8 mouse cellular contexts compared by ENCODE assay signal in genomic region chr10:17727161-17727925, GRCm38 (mm10). TPM values are rescaled to one million over a fixed set of nuclear protein-coding genes. Genes with fewer than 3 reads are reported as not detected.
DNase-seq lines count a peak whose midpoint lies in the region; ATAC-seq and TF ChIP-seq lines count a peak whose summit lies in the region.

No protein-coding gene starts in this region.

- H3K4me1 ChIP-seq in heart, embryonic 12.5 days (replicated peaks), result peaks cover 26% of the 10 kb centered on the region
- peaks cover 34% of the 10 kb centered on the region for H3K4me1 ChIP-seq in kidney, embryonic 16.5 days (ENCODE audit: insufficient read depth, low read length)
- no peaks in the 10 kb centered on the region; the same call in 1 of the 2 replicates for H3K4me1 ChIP-seq in stomach, postnatal 0 days (replicated peaks; ENCODE audit: control insufficient read depth, insufficient read depth)

- peak; percentile 59 for DNase-seq in Muller cell, postnatal 12 days (ENCODE audit: inconsistent ontology term)
- peak; percentile 58 for DNase-seq in embryo, embryonic 10 days (ENCODE audit: low spot score)
- DNase-seq in lung, postnatal 36 days, result peak; percentile 57
- DNase-seq in stomach, postnatal 0 days (ENCODE audit: low spot score), result peak; percentile 48

- no peaks in the 10 kb centered on the region for H3K9me3 ChIP-seq in heart, embryonic 12.5 days (replicated peaks)
- no peaks in the 10 kb centered on the region for H3K9me3 ChIP-seq in kidney, embryonic 16.5 days (ENCODE audit: low read length)
- H3K9me3 ChIP-seq in stomach, postnatal 0 days (ENCODE audit: control insufficient read depth, low read length), result no peaks in the 10 kb centered on the region

- ATAC-seq in heart, embryonic 12.5 days (ENCODE audit: insufficient number of reproducible peaks, low FRiP score), result no peak
- ATAC-seq in kidney, embryonic 16.5 days (ENCODE audit: low FRiP score, low TSS enrichment), result peak; percentile 13; the same call in 1 of the 2 replicates
- ATAC-seq in stomach, postnatal 0 days (ENCODE audit: low FRiP score, low TSS enrichment), result peak; percentile 7; the same call in 1 of the 2 replicates
- no peak for ATAC-seq in monocyte, adult 5-6 weeks (replicated peaks; ENCODE audit: insufficient number of reproducible peaks, low FRiP score, low TSS enrichment, poor library complexity, severe bottlenecking)

- TF ChIP-seq EP300 in stomach, postnatal 0 days (optimal IDR thresholded peaks at IDR 0.05), result no peak

- H3K27ac ChIP-seq in heart, embryonic 12.5 days (ENCODE audit: poor library complexity, severe bottlenecking), result peak overlapping the region; percentile 57
- peak overlapping the region; percentile 73 for H3K27ac ChIP-seq in kidney, embryonic 16.5 days (ENCODE audit: low read length)
- 0 out of 2 replicates have a peak overlapping the region, but pooled peaks have one; percentile 5 for H3K27ac ChIP-seq in stomach, postnatal 0 days (replicated peaks)

- no peak overlapping the region for H3ac ChIP-seq in C2C12 (ENCODE audit: control insufficient read depth, insufficient read length, low read depth)

- H3K79me3 ChIP-seq in C2C12 (ENCODE audit: low read depth), result peaks cover 32% of the 10 kb centered on the region

- H3K4me2 ChIP-seq in heart, embryonic 12.5 days, result peak overlapping the region; percentile 61
- H3K4me2 ChIP-seq in kidney, embryonic 16.5 days (replicated peaks; ENCODE audit: low read depth, low read length), result peak overlapping the region; percentile 59
- peak overlapping the region; percentile 44 for H3K4me2 ChIP-seq in stomach, postnatal 0 days (replicated peaks; ENCODE audit: low read depth)

- no peak overlapping the region for H3K4me3 ChIP-seq in C2C12 (ENCODE audit: insufficient read depth, poor library complexity, severe bottlenecking)
- peak overlapping the region; percentile 20 for H3K4me3 ChIP-seq in heart, embryonic 12.5 days
- H3K4me3 ChIP-seq in kidney, embryonic 16.5 days (ENCODE audit: low read length), result no peak overlapping the region
- H3K4me3 ChIP-seq in stomach, postnatal 0 days (ENCODE audit: low read depth, low read length), result no peak overlapping the region

- WGBS in heart, embryonic 12.5 days, result 14% methylated on average over 15 of the region's 15 CpGs
- 7% methylated on average over 15 of the region's 15 CpGs for WGBS in kidney, embryonic 16.5 days
- 9% methylated on average over 15 of the region's 15 CpGs for WGBS in stomach, postnatal 0 days

- peak overlapping the region; percentile 54; the same call in 1 of the 2 replicates for H3K9ac ChIP-seq in heart, embryonic 12.5 days
- no peak overlapping the region for H3K9ac ChIP-seq in kidney, embryonic 16.5 days (replicated peaks; ENCODE audit: low read length)
- H3K9ac ChIP-seq in stomach, postnatal 0 days (ENCODE audit: low read length), result no peak overlapping the region

- no peak for TF ChIP-seq CTCF in C2C12 (IDR thresholded peaks at IDR 0.05; ENCODE audit: control insufficient read depth, insufficient read depth, insufficient read length)
- TF ChIP-seq CTCF in stomach, postnatal 0 days (IDR thresholded peaks at IDR 0.05; ENCODE audit: low read depth), result no peak

- no peaks in the 10 kb centered on the region for H3K27me3 ChIP-seq in C2C12 (ENCODE audit: control insufficient read depth, insufficient read depth, insufficient read length)
- H3K27me3 ChIP-seq in heart, embryonic 12.5 days (replicated peaks), result no peaks in the 10 kb centered on the region
- no peaks in the 10 kb centered on the region for H3K27me3 ChIP-seq in kidney, embryonic 16.5 days (ENCODE audit: insufficient read depth, low read length)
- H3K27me3 ChIP-seq in stomach, postnatal 0 days (ENCODE audit: control insufficient read depth, insufficient read depth, low read length), result no peaks in the 10 kb centered on the region

- H3K79me2 ChIP-seq in C2C12 (ENCODE audit: control insufficient read depth, insufficient read depth), result peaks cover 37% of the 10 kb centered on the region

- H3K36me3 ChIP-seq in C2C12 (ENCODE audit: control insufficient read depth, insufficient read depth), result peaks cover 27% of the 10 kb centered on the region
- H3K36me3 ChIP-seq in heart, embryonic 12.5 days, result no peaks in the 10 kb centered on the region; the same call in 1 of the 2 replicates
- 0 out of 2 replicates have a peak, but pooled peaks cover 3% of the 10 kb centered on the region for H3K36me3 ChIP-seq in kidney, embryonic 16.5 days (ENCODE audit: insufficient read depth, low read length)
- no peaks in the 10 kb centered on the region for H3K36me3 ChIP-seq in stomach, postnatal 0 days (ENCODE audit: control insufficient read depth, insufficient read depth, low read length)

TF ChIP-seq in C2C12, 6 proteins besides CTCF, POLR2A, EP300 and RAD21:
- TF ChIP-seq CEBPB (IDR thresholded peaks at IDR 0.05; ENCODE audit: low read depth) (peak; percentile 71), MYOD1 (IDR thresholded peaks at IDR 0.05; ENCODE audit: control insufficient read depth, insufficient read length, low read depth) (no peak)

RNA-seq across cellular contexts. Expression of gene Cited2, which starts 4.3 kb away (rescaled TPM):
- 136 TPM for polyA plus RNA-seq in C2C12 (2012; fragmentation: generic; extraction: Trizol)
- polyA plus RNA-seq in heart, embryonic 12.5 days (2016; fragmentation: Nextera tagmentation; extraction: Ambion mirVana), result 48.5 and 49.6 TPM in 2 replicates
- 62.0 and 67.8 TPM in 2 replicates for polyA plus RNA-seq in kidney, embryonic 16.5 days (2015; fragmentation: Nextera tagmentation; extraction: Ambion mirVana)
- polyA plus RNA-seq in stomach, postnatal 0 days (2015; fragmentation: Nextera tagmentation; extraction: Ambion mirVana), result 33.0 and 33.7 TPM in 2 replicates
- total RNA-seq in monocyte, adult 5-6 weeks (2017), result 29.2 to 39.7 TPM (median 32.6 TPM) in 3 replicates

Comparison
In these comparisons a context has a peak if more than half of its experiments do, and no peak if none do; other contexts are left out.
1. ATAC-seq: peak in kidney, embryonic 16.5 days (single experiment) and stomach, postnatal 0 days (single experiment); none in heart, embryonic 12.5 days (single experiment) and monocyte, adult 5-6 weeks (single experiment).
2. H3K27ac ChIP-seq: peak in every context shown above with its lines; median percentile 73 in kidney, embryonic 16.5 days; 57 in heart, embryonic 12.5 days; 5 in stomach, postnatal 0 days.
3. Peak in every context shown above with its lines, with median percentiles within 50 percentile points of each other: DNase-seq and H3K4me2 ChIP-seq.